Mouse (Mus musculus) liver, postnatal 0 days (tissue): ENCODE results near the gene Nav1.

Experiments used
- CTCF ChIP-seq: sonication (generic); IDR thresholded peaks from 2 replicates; pipeline ENCODE4 v1.5.1; 2016; ENCODE audit warnings: antibody characterized with exemption, low read depth
- EP300 ChIP-seq: IDR thresholded peaks from 2 replicates; pipeline ENCODE4 v1.6.1; 2016; ENCODE audit warnings: antibody characterized with exemption, low read depth, mild to moderate bottlenecking

DNA sequence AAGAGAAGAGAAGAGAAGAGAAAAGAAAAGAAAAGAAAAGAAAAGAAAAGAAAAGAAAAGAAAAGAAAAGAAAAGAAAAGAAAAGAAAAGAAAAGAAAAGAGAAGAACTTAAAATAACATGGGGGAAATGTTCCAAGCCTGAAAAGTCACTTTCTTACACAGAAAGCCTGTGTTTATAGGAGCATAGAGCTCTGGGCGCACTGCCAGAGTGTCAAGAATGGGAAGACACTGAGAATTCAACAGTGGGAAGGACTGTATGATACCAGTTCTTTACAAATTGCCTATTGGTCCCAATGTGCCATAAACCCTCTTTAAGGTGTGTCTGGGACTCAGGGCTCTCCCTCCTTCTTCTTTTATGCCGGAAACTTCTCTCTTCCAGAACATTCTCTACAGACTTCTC is 103.7 kb downstream of the Nav1 start:
- TF ChIP-seq CTCF (no peak), EP300 (no peak)
